9 mouse cellular contexts compared by ENCODE assay signal in genomic region chr16:58670643-58671042, GRCm38 (mm10). TPM values are rescaled to one million over a fixed set of nuclear protein-coding genes. Genes with fewer than 3 reads are reported as not detected.
DNase-seq lines count a peak whose midpoint lies in the region; ATAC-seq and TF ChIP-seq lines count a peak whose summit lies in the region.
"Had no signal": no experiment of that assay in that cellular context is flagged by ENCODE, and none has a peak within 500 bp of the region (broad histone marks: within the 10 kb centered on the region; RNA-seq: fewer than 3 reads in every experiment).

No protein-coding gene starts in this region.

- H3K79me2 ChIP-seq in macrophage (ENCODE audit: inconsistent target) = no peaks in the 10 kb centered on the region

- peak; percentile 53 for TF ChIP-seq CTCF in hindbrain, postnatal 0 days (IDR thresholded peaks at IDR 0.05; ENCODE audit: low read depth)

- H3K4me3 ChIP-seq in hindbrain, postnatal 0 days (ENCODE audit: low read length) = peak overlapping the region; percentile 98
- peak overlapping the region; percentile 41 for H3K4me3 ChIP-seq in macrophage (ENCODE audit: inconsistent target)

- H3K9ac ChIP-seq in hindbrain, postnatal 0 days (replicated peaks; ENCODE audit: low read length) = peak overlapping the region; percentile 85

- H3K27me3 ChIP-seq in hindbrain, postnatal 0 days (ENCODE audit: insufficient read depth, low read length) = no peaks in the 10 kb centered on the region

- ATAC-seq in activated CD4-positive, CD25-positive, alpha-beta regulatory T cell, adult 4 months = peak; percentile 37
- peak; percentile 65 for ATAC-seq in hindbrain, postnatal 0 days

- H3K4me1 ChIP-seq in hindbrain, postnatal 0 days (ENCODE audit: insufficient read depth, low read length) = peaks cover 9% of the 10 kb centered on the region; the same call in 1 of the 2 replicates

- 4% methylated on average over 25 of the region's 25 CpGs for WGBS in hindbrain, postnatal 0 days
- under 1% methylated on average over 25 of the region's 25 CpGs for WGBS in macrophage (ENCODE audit: missing documents)

- peak; percentile 31 for DNase-seq in kidney, adult 11 months
- no peak for DNase-seq in kidney, postnatal 14 days
- peak; percentile 70 for DNase-seq in hindbrain, postnatal 0 days (ENCODE audit: low spot score)
- DNase-seq in right cerebral cortex, adult 18-20 months = no peak
- no peak for DNase-seq in gastrocnemius, postnatal 36 days
- no peak for DNase-seq in thymus, postnatal 4 days

- H3K9me3 ChIP-seq in hindbrain, postnatal 0 days (ENCODE audit: low read length) = no peaks in the 10 kb centered on the region

- H3K27ac ChIP-seq in hindbrain, postnatal 0 days = peak overlapping the region; percentile 86
- H3K27ac ChIP-seq in macrophage = no peak overlapping the region

- intact Hi-C loops in gastrocnemius, postnatal 36 days (cut with DNase I) = loop anchor here (5.0 kb wide), 1 partner anchor 62 kb away; no protein-coding TSS in a partner anchor

- H3K4me2 ChIP-seq in hindbrain, postnatal 0 days (ENCODE audit: low read depth, low read length) = peak overlapping the region; percentile 85

- peaks cover 19% of the 10 kb centered on the region for H3K36me3 ChIP-seq in hindbrain, postnatal 0 days (ENCODE audit: insufficient read depth, low read length)
- peaks cover 16% of the 10 kb centered on the region; the same call in 1 of the 2 replicates for H3K36me3 ChIP-seq in macrophage (ENCODE audit: inconsistent target)

RNA-seq across cellular contexts. Expression of gene Cpox, which starts 0.6 kb away (rescaled TPM):
- 10 to 100 TPM; 34.0 to 37.2 TPM for polyA plus RNA-seq in activated CD4-positive, CD25-positive, alpha-beta regulatory T cell, adult 4 months (2017; shearing (Covaris generic))
- total RNA-seq in hindbrain, postnatal 0 days (2014; rRNA removed) = 16.6 and 16.8 TPM in 2 replicates
- polyA plus RNA-seq in hindbrain, postnatal 0 days (2015; fragmentation: Nextera tagmentation; extraction: Ambion mirVana) = 12.6 and 13.8 TPM in 2 replicates
- total RNA-seq in macrophage (2018; cell fraction: chromatin; rRNA removed) = 10 to 100 TPM in 2 of 26 experiments, 1 to 10 TPM in 16, under 1 TPM in 6, not detected in 2; 0.56 to 14.8 (median 2.4) TPM
- total RNA-seq in macrophage (2018; cell fraction: cytosol; rRNA removed) = 10 to 100 TPM in 5 of 26 experiments, 1 to 10 TPM in 21; 4.8 to 11.3 (median 8.2) TPM
- total RNA-seq in macrophage (2018; cell fraction: nucleus; rRNA removed) = 10 to 100 TPM in 4 of 26 experiments, 1 to 10 TPM in 22; 2.0 to 12.2 (median 5.4) TPM
- polyA plus RNA-seq in macrophage (2018) = 8.6 to 10.9 TPM (median 9.6 TPM) in 3 replicates
- 10 to 100 TPM; 18.4 to 20.8 TPM for total RNA-seq in gastrocnemius, postnatal 36 days (2021)

RNA-seq across cellular contexts. Expression of gene E330017A01Rik, which starts 32.1 kb away (rescaled TPM):
- not detected for polyA plus RNA-seq in activated CD4-positive, CD25-positive, alpha-beta regulatory T cell, adult 4 months (2017; shearing (Covaris generic))
- total RNA-seq in hindbrain, postnatal 0 days (2014; rRNA removed) = not detected in 2 replicates
- 0.16 TPM in 1 of 2 replicates, not detected in the other for polyA plus RNA-seq in hindbrain, postnatal 0 days (2015; fragmentation: Nextera tagmentation; extraction: Ambion mirVana)
- total RNA-seq in macrophage (2018; cell fraction: chromatin; rRNA removed) = not detected
- not detected for total RNA-seq in macrophage (2018; cell fraction: cytosol; rRNA removed)
- not detected for total RNA-seq in macrophage (2018; cell fraction: nucleus; rRNA removed)
- polyA plus RNA-seq in macrophage (2018) = not detected in 3 replicates
- not detected for total RNA-seq in gastrocnemius, postnatal 36 days (2021)
- total RNA-seq: common myeloid progenitor, adult 5-6 weeks had no signal

RNA-seq across cellular contexts. Expression of gene Gpr15, which starts 48.2 kb away (rescaled TPM):
- 10 to 100 TPM; 22.6 to 23.4 TPM for polyA plus RNA-seq in activated CD4-positive, CD25-positive, alpha-beta regulatory T cell, adult 4 months (2017; shearing (Covaris generic))
- total RNA-seq in hindbrain, postnatal 0 days (2014; rRNA removed) = 0.05 TPM in 1 of 2 replicates, not detected in the other
- 0.14 TPM in 1 of 2 replicates, not detected in the other for polyA plus RNA-seq in hindbrain, postnatal 0 days (2015; fragmentation: Nextera tagmentation; extraction: Ambion mirVana)
- not detected for total RNA-seq in macrophage (2018; cell fraction: chromatin; rRNA removed)
- total RNA-seq in macrophage (2018; cell fraction: cytosol; rRNA removed) = under 1 TPM in 9 of 26 experiments, not detected in 17; 0.07 to 0.19 (median 0.11) TPM
- total RNA-seq in macrophage (2018; cell fraction: nucleus; rRNA removed) = under 1 TPM in 1 of 26 experiments, not detected in 25; 0.43 TPM
- polyA plus RNA-seq in macrophage (2018) = not detected in 3 replicates
- not detected for total RNA-seq in gastrocnemius, postnatal 36 days (2021)
- total RNA-seq: common myeloid progenitor, adult 5-6 weeks had no signal

RNA-seq across cellular contexts. Expression of gene Gm813, which starts 53.9 kb away (rescaled TPM):
- polyA plus RNA-seq in activated CD4-positive, CD25-positive, alpha-beta regulatory T cell, adult 4 months (2017; shearing (Covaris generic)) = not detected
- not detected in 2 replicates for total RNA-seq in hindbrain, postnatal 0 days (2014; rRNA removed)
- polyA plus RNA-seq in hindbrain, postnatal 0 days (2015; fragmentation: Nextera tagmentation; extraction: Ambion mirVana) = not detected in 2 replicates
- total RNA-seq in macrophage (2018; cell fraction: chromatin; rRNA removed) = not detected
- total RNA-seq in macrophage (2018; cell fraction: cytosol; rRNA removed) = not detected
- total RNA-seq in macrophage (2018; cell fraction: nucleus; rRNA removed) = not detected
- polyA plus RNA-seq in macrophage (2018) = not detected in 3 replicates
- not detected for total RNA-seq in gastrocnemius, postnatal 36 days (2021)
- total RNA-seq: common myeloid progenitor, adult 5-6 weeks had no signal

RNA-seq across cellular contexts. Expression of gene Cldnd1, which starts 57.1 kb away (rescaled TPM):
- polyA plus RNA-seq in activated CD4-positive, CD25-positive, alpha-beta regulatory T cell, adult 4 months (2017; shearing (Covaris generic)) = 100 to 1,000 TPM; 229 to 255 TPM
- total RNA-seq in hindbrain, postnatal 0 days (2014; rRNA removed) = 62.9 and 64.3 TPM in 2 replicates
- polyA plus RNA-seq in hindbrain, postnatal 0 days (2015; fragmentation: Nextera tagmentation; extraction: Ambion mirVana) = 159 TPM in 2 replicates
- total RNA-seq in macrophage (2018; cell fraction: chromatin; rRNA removed) = 10 to 100 TPM; 16.7 to 57.3 (median 27.1) TPM
- 10 to 100 TPM; 21.7 to 44.5 (median 26.5) TPM for total RNA-seq in macrophage (2018; cell fraction: cytosol; rRNA removed)
- 10 to 100 TPM; 21.6 to 63.9 (median 41.6) TPM for total RNA-seq in macrophage (2018; cell fraction: nucleus; rRNA removed)
- polyA plus RNA-seq in macrophage (2018) = 15.5 to 31.0 TPM (median 28.5 TPM) in 3 replicates
- total RNA-seq in gastrocnemius, postnatal 36 days (2021) = 10 to 100 TPM; 61.2 to 65.3 TPM

Comparison
In these comparisons a context has a peak if more than half of its experiments do, and no peak if none do; other contexts are left out.
1. DNase-seq: peak in kidney, adult 11 months (single experiment) and hindbrain, postnatal 0 days (single experiment); none in kidney, postnatal 14 days (single experiment), right cerebral cortex, adult 18-20 months (single experiment), gastrocnemius, postnatal 36 days (0 of 2) and thymus, postnatal 4 days (single experiment).
2. RNA of gene Gpr15, which starts 48.2 kb away (polyA plus RNA-seq): 22.6 to 23.4 TPM in activated CD4-positive, CD25-positive, alpha-beta regulatory T cell, adult 4 months; not detected in macrophage and 0.14 TPM in hindbrain, postnatal 0 days; every median in the first group is over 10 times any median in the second.